Mouse (Mus musculus) kidney, adult 2 months (tissue): ENCODE data around the gene Aox3.

Source experiments
- CTCF ChIP-seq: fragments of 200-500 bp; conservative IDR thresholded peaks from 2 replicates; pipeline ENCODE4 v1.5.1; 2011; ENCODE audit warnings: low read depth, mild to moderate bottlenecking, control low read depth, low read length, moderate library complexity, mixed read lengths; ENCODE audit not compliant: insufficient read depth, insufficient read length
- POLR2A ChIP-seq: fragments of 200-500 bp; IDR thresholded peaks from one replicate; pipeline ENCODE4 v1.6.1; 2011; ENCODE audit warnings: low read depth, low read length, control low read depth

DNA sequence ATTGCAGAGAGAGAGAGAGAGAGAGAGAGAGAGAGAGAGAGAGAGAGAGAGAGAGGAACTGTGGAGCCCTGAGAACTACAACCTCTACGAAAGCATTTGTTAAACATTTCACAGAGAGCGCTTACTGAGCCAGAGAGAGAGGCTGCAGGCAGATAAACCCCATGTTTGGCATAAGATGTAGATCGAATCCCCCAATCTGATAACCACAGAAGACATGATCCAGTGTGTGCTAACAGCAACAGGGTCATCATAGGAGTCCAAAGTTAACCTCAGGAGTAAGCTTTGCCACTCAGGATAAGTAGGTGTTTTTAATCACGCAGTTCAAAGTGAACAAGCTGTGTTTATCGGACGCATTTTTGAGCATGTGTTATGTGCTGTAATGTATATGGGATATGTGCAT, 15.6 kb upstream of the Aox3 start:
- TF ChIP-seq POLR2A (no peak), CTCF (no peak)
